Mouse (Mus musculus): ENCODE results near the gene Zfp354c. TPM values are rescaled to one million over a fixed set of nuclear protein-coding genes. Genes with fewer than 3 reads are reported as not detected.

Zfp354c gene
- 1 to 10 TPM; 3.8 to 5.0 TPM for total RNA-seq (2021)

DNA sequence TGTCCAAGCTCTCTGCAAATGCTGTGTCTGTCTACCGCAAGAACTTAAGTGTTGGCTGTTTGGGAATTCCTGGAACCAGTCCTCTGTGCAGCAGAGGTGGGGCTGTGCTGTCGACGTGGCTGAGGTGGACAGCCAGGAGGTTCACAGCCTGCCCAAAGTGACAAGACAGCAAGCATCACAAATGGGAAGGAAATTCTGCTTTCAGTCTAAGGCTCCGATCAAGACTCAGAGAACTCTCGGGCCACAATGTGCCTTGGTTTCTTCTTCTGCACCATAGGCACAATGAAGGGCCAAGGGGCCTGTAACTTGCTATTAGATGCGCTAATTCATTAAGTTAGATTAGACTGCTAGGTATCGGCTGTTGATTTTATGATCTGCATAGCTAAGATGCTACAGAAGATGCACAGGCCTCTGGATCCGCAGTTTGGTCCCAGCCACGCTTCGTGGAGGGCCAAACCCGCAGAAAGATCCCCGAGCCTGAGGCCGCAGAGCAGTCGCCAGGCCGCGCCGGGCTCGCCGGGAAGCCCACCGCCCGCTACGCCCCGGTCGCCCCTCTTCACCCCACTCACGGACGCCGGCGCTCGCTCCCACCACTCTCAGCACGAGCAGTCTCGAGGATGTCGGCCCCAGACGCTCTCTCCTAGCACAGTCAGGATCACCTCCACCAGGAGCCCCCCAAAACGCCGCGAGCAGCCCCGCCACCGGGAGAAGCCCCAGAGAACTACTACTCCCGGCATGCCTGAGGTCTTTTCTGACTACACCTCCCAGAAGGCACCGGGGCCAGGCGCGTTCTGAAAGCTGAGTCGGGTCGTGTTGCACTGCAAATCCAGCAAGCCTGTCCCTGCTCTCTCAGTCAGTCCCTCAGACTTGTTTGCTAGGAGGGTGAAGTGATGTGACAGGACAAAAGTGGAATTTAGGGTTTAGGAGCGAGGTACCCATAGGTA is at the start of gene Zfp354c:
Gene Zfp354c (minus strand): TSS at position 715 of the 944 bp plus-strand sequence.
- intact Hi-C loops (cut with DNase I) = loop anchor here (2.0 to 5.0 kb wide), 2 partner anchors 105 to 232 kb away; partner anchors contain the start of genes Zfp354a and Zfp354b
- DNase-seq = peak; percentile 81

DNA sequence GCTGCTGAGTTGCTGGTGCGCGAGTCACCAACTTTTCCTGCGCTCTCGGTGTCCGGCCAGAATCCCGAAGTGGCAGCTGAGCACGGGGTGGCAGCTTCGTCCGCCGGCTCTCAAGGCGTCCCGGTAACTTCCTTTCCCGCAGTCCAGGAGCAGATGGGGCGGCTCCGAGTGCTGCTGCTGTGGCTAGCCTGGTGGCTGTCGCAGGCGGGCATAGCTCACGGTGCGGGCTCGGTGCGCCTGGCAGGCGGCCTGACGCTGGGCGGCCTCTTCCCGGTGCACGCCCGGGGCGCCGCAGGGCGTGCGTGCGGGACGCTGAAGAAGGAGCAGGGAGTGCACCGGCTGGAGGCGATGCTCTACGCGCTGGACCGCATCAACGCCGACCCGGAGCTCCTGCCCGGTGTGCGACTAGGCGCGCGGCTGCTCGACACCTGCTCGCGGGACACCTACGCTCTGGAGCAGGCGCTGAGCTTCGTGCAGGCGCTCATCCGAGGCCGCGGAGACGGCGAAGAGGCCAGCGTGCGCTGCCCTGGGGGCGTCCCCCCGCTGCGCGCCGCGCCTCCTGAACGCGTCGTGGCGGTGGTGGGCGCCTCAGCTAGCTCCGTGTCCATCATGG is 23.6 kb upstream of the Zfp354c start:
- intact Hi-C loops (cut with DNase I) = no loop called here
- DNase-seq = peak in 1 of 2 experiments; percentile 7

DNA sequence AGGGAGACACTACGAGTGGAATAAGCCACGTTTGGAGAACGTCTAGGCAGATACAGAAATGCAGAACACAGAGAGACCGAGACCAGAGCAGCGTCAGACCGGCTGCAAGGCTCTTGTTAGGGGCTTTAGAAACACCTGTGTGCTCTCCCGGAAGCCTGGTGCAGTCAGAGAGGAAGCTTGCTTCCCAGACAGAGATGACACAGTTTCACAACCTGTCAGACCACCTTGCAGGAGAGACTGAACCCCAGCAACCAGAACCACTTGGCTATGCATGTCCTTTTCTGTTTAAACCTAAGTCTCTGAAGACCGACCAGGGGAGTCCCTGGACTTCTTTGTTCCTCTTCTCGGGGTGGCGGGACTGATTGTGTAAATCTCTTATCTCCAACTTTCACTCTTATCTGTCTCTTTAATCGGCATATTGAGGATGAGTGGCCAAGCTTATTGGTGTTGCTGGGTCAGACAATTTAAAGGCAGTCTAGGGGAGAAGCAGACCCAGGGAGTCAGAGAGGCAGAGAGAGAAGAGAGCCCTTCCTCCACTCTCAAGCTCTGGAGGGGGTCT is 22.7 kb upstream of the Zfp354c start, which contains the start of gene Grm6:
Gene Grm6 (plus strand): TSS at position 509 of the 559 bp plus-strand sequence.
- no peak for DNase-seq
- intact Hi-C loops (cut with DNase I) = no loop called here

DNA sequence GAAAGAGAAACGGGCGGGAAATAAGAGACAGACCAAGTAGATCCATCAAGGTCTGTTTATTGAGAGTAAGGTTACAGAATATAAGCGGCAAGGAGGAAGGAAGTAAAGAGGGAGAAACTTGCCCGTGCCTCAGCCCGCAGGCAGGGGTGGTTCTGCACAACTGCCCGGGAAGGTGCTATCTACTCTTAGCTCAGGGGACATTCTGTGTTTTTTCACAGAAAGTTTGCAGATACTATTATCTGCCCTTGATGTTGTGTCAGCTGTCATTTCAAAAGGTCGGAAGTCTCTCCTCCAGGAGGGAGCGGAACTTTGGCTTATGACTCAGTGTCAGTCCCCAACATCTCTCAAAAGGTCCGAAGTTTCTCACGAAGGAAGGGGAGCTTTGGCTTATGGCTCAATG is 21.8 kb upstream of the Zfp354c start:
- no peak for DNase-seq
- intact Hi-C loops (cut with DNase I) = no loop called here

DNA sequence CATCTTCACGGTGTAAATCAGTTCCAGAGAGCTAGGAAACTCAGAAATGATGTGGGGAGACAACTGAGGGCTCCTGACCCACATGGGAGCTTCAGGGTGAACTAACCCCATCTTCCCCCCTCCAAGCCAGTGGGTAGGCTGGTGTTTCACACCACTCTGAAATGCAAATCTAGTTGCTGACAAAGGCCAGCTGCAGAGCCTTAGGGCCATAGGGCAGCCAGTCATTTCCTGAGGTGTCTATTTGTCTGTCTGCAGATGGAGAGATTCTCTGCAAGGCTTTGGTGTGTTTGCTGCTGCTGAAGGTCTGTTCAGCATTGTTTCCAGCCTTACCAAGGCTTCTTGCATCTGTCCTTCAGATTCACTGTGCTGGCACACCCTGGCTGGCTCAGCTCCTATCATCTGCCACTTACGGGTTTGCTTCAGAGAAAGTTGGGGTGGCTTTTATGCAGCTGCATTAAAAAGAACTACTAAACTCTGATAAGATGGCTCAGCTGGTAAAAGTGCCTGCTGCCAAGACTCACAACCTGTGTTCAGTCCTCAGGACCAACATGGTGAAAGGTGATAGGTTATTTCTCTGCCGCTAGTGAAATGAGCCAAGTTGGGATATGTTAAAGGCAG is 21.1 kb upstream of the Zfp354c start:
- intact Hi-C loops (cut with DNase I) = no loop called here

DNA sequence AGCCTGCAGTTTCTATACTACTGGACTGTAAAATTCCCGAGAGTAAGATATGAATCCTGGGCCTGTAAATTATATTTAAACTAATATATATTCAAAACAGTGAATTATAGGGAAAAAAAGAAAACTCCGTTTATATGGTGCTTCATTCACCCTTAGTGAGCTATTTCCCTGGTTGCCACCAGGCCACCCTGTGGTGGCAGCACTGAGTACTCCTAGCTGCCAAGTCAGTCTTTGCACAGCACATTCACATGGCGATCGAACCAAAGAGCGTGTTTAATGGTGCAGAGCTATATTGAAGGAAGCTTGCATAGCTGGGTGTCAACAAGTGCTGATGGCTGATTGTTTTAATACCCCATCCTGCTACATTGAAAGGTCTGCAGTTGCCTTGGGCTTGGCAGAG is 19.5 kb upstream of the Zfp354c start:
- intact Hi-C loops (cut with DNase I) = no loop called here
- DNase-seq = no peak

More for the DNA sequence above, 21.1 kb upstream of the Zfp354c start:
- DNase-seq = no peak

DNA sequence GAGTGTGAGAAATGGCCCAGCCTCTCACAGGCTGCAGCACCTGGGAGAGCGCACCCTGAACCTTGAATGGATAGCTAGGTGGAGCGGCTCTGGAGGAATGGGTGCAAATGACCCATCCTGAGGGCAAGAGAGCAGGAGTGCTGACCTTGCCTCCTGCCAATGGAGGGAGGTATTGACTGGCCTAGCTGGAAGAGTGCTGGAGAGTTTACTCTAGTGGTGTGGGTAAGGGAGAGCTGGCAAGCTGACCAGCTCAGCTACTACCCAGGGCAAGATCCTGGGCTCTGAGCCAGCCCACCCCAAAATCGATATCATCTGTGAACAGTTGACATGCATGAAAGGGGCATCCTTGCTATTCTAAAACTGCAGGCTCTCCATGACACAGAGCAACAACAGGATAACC is 18.4 kb upstream of the Zfp354c start:
- no peak for DNase-seq
- intact Hi-C loops (cut with DNase I) = no loop called here

DNA sequence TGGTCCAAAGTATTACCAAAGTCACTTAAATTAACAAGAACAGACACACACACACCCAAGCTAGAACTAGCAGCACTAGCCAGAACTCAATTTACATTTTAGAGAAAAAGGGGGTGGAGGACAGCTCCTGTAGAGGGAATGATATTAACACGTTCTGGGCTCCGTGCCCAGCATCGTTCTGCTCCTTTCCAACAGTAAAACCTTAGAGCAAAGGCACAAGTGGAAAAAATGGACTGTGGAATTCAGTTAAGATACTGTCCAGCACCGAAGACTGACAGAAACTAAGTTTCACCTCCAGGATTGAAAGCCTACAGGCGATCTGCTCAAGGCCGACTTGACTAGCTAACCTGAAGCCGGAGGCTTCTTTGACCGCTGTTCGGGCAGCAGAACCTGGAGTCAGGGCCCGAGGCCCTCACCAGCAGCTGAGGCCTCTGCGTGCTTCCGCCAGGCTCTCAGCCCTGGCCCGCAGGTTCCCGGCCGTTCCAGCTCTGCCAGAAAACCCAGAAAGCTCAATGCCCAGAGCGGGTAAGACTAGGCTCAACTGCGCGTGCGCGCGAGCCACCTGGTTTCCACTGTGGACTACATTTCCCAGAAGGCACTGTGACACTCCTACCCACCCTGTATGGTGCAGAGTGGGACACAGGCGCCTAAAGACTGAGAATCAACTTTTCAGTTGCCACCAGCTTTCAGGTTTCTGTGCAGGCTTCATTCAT is 13.7 kb upstream of the Zfp354c start, which contains the start of gene Zfp879:
Gene Zfp879 (minus strand): TSS at position 530 of the 713 bp plus-strand sequence.
- intact Hi-C loops (cut with DNase I) = loop anchor here (5.0 kb wide), 1 partner anchor 76 kb away; the partner anchor contains the start of gene Zfp2
- peak; percentile 84 to 85 for DNase-seq

DNA sequence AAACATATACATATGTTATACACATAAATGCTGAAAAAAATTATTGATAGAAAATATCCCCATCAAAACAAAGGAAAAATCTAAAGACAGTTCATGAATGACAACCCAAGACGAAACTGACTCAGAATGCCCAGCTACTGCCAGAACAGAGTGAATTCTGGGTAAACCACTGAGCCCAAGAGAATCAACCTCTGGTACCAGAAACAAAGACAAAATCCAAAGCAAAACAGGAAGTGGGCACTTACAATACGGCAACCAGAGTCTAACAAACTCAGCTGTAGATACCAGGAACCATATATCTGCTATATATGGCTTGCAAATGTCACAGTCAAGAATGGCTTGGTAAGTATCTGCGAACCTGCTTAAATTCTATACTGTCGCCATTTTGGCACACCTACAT is 8.2 kb upstream of the Zfp354c start:
- DNase-seq = no peak
- intact Hi-C loops (cut with DNase I) = no loop called here

DNA sequence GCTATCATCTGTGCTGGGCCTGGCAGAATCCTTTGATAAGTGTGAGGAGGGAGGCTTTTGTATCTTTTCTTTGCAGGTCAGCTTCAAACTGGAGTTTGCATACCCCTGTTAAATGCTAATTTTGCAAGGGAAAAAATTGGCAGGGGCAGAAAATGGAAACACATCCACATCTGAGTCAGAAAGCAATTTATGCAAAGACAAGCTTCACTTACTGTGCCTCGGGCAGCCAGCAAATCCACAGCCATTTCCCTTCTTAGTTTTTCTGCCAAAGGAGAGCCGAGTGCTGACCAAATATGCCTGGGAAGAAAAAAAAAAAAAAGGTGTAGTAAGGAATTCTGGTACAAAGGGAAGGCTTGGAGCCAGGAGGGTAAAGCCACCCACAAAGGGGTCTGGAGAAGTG is 1.3 kb downstream of the Zfp354c start:
- DNase-seq = no peak
- intact Hi-C loops (cut with DNase I) = loop anchor here (2.0 to 5.0 kb wide), 2 partner anchors 106 to 233 kb away; partner anchors contain the start of genes Zfp354a and Zfp354b

DNA sequence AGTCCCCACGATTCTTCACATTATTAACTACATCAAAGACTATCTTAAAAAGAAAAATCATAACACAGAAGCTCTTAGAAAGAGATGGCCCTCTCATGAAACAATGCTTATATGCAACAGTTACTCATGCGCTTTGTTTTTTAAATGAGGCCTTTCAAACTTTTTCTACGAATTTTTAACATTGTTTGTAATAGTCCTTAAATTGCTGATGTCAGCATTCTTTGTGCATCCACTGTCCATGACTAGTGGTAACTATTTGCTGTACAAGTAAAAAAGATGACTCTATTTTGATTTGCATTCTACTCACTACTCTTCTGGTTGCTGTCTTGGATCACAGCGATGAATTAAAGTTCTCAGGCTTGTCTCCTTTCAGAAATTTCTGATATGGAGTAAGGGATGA is 13.3 kb downstream of the Zfp354c start:
- no peak for DNase-seq
- intact Hi-C loops (cut with DNase I) = no loop called here

DNA sequence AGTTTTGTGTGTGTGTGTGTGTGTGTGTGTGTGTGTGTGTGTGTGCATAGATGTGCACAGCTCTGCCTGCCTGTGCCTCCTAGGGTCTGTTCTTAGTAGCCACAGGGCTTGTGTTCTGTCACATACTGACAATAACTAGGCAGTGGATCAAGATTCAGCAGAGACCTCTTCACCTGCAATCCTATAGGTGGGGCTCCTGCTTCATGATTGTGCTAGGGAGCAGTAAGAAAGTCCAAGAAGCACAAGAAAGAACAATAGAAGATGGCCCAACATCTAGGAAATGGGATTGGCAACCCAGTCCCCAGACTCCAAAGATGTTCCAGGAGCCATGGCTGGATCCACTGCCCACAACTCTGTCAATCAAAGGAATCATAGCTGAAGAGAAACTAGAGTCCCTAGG is 28.7 kb downstream of the Zfp354c start:
- no peak for DNase-seq
- intact Hi-C loops (cut with DNase I) = no loop called here

DNA sequence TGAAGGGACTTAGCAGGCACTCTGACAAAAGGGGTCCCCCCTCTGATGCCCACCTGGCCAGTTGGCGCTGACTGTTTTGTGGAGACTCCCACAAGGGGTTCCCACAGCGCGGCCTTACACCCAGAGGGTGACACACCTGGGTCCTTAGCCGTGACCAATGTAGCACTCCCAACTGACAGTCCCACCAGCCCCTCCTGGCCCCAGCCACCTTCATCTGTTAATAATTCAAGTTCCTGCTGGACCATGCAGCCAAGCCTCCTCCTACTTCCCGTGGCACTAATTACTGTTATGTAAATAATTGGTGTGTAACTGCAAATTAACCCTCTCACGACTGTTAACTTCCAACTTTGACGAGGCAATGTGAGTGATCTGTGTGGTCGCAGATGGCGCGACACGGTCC is 29.9 kb downstream of the Zfp354c start:
- DNase-seq = no peak
- intact Hi-C loops (cut with DNase I) = no loop called here

DNA sequence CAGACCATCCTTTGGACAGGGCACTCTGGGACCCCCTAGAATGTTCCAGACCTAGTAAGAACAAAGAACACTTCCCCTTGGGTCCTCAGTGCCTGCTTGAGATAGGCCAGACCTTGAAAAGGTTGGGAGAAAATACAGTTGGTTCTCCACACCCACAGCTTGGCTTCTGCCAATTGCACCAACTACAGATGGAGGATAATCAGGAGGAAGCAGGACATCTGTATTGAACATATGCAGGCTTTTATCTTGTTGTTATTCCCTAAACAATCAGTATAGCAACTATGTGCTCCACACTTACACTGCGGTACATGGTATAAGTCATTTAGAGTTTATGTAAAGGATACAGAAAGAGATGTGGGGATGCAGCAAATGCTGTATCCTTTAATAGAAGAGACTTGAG is 56.5 kb downstream of the Zfp354c start:
- no peak for DNase-seq
- intact Hi-C loops (cut with DNase I) = no loop called here

DNA sequence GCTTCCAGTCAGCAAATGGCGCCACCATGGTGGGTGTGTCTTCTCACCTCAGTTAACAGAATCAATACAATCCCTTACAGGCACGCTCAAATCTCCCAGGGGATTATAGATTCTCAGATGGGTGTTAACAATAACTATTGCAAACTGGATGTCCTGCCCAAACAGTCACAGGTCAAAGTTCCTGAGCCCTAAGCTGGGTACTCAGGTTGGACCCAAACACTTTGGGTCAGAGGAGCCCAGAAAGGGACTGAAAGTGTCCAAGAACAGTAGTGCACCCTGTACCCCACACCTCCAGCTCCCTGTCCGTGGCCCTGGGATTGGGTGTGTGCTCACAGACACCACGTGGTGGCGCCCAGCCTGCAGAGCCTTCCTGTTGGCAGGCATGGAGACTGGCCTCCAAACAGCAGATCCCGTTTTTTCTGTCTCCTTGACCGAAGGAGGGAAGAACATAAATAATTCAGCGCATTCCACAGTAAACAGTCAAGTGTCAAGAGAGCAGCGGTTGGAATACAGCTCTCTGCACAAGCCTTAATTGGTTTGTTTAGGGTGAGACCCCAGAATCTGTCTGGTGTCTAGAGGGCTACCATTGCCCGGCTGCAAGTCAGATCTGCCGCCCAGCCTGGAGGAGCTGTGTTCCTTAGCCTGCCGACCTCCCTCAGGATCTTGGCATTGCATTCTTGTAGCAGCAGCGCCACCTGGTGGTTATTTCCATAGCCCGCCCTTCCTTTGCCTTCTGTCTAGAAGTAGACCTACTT is 58.4 kb downstream of the Zfp354c start:
- intact Hi-C loops (cut with DNase I) = loop anchor here (1.0 to 5.0 kb wide), 5 partner anchors 97 to 326 kb away; partner anchors contain the start of gene Adamts2
- DNase-seq = peak; percentile 91 to 92

DNA sequence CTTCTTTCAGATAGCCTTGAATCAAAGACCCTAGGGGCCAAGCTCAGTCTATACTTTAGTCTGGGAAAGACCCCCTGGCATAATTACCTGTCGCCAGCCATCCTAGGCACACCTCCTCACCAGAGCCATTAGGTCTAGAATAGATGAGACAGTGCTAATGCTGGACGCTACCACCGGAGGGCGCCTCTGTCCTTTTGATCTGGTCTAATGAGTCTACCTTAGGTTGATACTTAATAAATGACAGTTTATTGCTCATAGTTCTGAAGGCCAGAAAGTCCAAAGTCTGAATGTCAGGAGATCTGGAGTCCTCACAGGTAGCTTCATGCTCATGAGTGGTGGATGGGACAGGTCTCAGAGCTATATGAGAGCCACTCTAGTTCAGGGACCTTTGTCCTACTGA is 60.5 kb downstream of the Zfp354c start:
- DNase-seq = peak; percentile 36 to 57
- intact Hi-C loops (cut with DNase I) = loop anchor here (5.0 kb wide), 1 partner anchor 95 kb away; no protein-coding TSS in a partner anchor

DNA sequence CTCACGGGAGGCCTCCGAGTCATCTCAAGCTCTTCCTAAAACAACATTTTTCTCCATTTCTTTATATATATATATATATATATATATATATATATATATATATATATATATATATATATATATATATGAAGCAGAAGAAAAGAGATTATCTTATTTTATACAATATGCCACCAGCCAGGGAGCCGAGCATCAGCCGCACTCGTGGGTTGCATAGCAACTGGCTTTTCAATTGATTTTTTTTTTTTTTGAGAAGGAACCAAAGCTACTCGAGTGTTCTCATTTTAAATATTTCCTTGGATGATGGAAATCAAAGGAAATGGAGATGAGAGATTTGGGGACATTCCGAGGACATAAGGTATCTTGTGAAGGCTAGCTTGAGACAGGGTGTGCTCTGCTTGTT is 61.1 kb downstream of the Zfp354c start:
- intact Hi-C loops (cut with DNase I) = loop anchor here (5.0 kb wide), 1 partner anchor 94 kb away; no protein-coding TSS in a partner anchor

More for the DNA sequence above, 61.1 kb downstream of the Zfp354c start:
- DNase-seq = no peak

All from heart, postnatal 36 days (tissue).